Mouse (Mus musculus) cerebellum, postnatal 4 days (tissue): ENCODE results near the gene Efcab14.
A peak's percentile ranks its signal among the peaks of the same experiment; 100 is the strongest.

ENCODE experiments used
- DNase-seq, 2 experiments: peaks; one replicate each; pipeline ENCODE4 v3.0.0; 2022; ENCODE audit warnings: low spot score in 2 of 2, mixed read lengths in 1 of 2

The Efcab14 gene

GRCm38 (mm10) chr4:115737551-115738041 lies at the start of gene Efcab14:
Efcab14 (plus strand) TSS chr4:115737744.
- DNase-seq, result peak; percentile 96 to 98

- DNase-seq, result no peak
Observed at GRCm38 (mm10) chr4:115701468-115701867, 36.1 kb upstream of the Efcab14 start.

- DNase-seq, result no peak
Observed at GRCm38 (mm10) chr4:115703927-115704505, 33.5 kb upstream of the Efcab14 start.

- no peak for DNase-seq
Observed at GRCm38 (mm10) chr4:115708974-115709593, 28.5 kb upstream of the Efcab14 start.

- peak; percentile 84 to 86 for DNase-seq
Observed at GRCm38 (mm10) chr4:115709792-115710418, 27.6 kb upstream of the Efcab14 start.

- no peak for DNase-seq
Observed at GRCm38 (mm10) chr4:115728721-115729120, 8.8 kb upstream of the Efcab14 start.

- DNase-seq, result peak; percentile 58 to 74
Observed at GRCm38 (mm10) chr4:115731588-115732222, 5.8 kb upstream of the Efcab14 start.

GRCm38 (mm10) chr4:115732223-115732818 lies 5.2 kb upstream of the Efcab14 start:
- no peak for DNase-seq

GRCm38 (mm10) chr4:115733746-115734145 lies 3.8 kb upstream of the Efcab14 start:
- DNase-seq, result no peak

- DNase-seq, result no peak
Observed at GRCm38 (mm10) chr4:115734867-115735266, 2.7 kb upstream of the Efcab14 start.

- DNase-seq, result no peak
Observed at GRCm38 (mm10) chr4:115738481-115738985, 989 bp downstream of the Efcab14 start.

- DNase-seq, result no peak
Observed at GRCm38 (mm10) chr4:115742658-115743057, 5.1 kb downstream of the Efcab14 start.

- no peak for DNase-seq
Observed at GRCm38 (mm10) chr4:115743096-115743495, 5.6 kb downstream of the Efcab14 start.

- no peak for DNase-seq
Observed at GRCm38 (mm10) chr4:115748181-115748580, 10.6 kb downstream of the Efcab14 start.

- no peak for DNase-seq
Observed at GRCm38 (mm10) chr4:115749336-115749735, 11.8 kb downstream of the Efcab14 start.

- DNase-seq, result no peak
Observed at GRCm38 (mm10) chr4:115754101-115754500, 16.6 kb downstream of the Efcab14 start.

- no peak for DNase-seq
Observed at GRCm38 (mm10) chr4:115754851-115755250, 17.3 kb downstream of the Efcab14 start.

- DNase-seq, result no peak
Observed at GRCm38 (mm10) chr4:115761206-115761605, 23.7 kb downstream of the Efcab14 start.

- DNase-seq, result no peak
Observed at GRCm38 (mm10) chr4:115764581-115764980, 27.0 kb downstream of the Efcab14 start.

GRCm38 (mm10) chr4:115767647-115768467 lies 30.3 kb downstream of the Efcab14 start:
- no peak for DNase-seq

- no peak for DNase-seq
Observed at GRCm38 (mm10) chr4:115775056-115775455, 37.5 kb downstream of the Efcab14 start.
